Mouse (Mus musculus) myocyte (in vitro differentiated cells): ENCODE measurements around the gene Csf1.

Experiments
- CEBPB ChIP-seq: IDR thresholded peaks from 2 replicates; pipeline ENCODE4 v1.6.1; 2011; ENCODE audit warnings: mild to moderate bottlenecking, moderate library complexity; ENCODE audit not compliant: poor library complexity, insufficient read depth, severe bottlenecking
- E2F4 ChIP-seq: IDR thresholded peaks from one replicate; pipeline ENCODE4 v1.6.1; 2011; ENCODE audit warnings: mild to moderate bottlenecking, control low read depth, moderate library complexity; ENCODE audit not compliant: insufficient read depth
- MAX ChIP-seq: IDR thresholded peaks from one replicate; pipeline ENCODE4 v1.6.1; 2011; ENCODE audit warnings: low read depth, mild to moderate bottlenecking, control low read depth
- MYOD1 ChIP-seq, 3 experiments: IDR thresholded peaks; one replicate each; pipeline ENCODE4 v1.6.1; 2011; ENCODE audit warnings: control low read depth in 2 of 3, low read depth in 2 of 3, mild to moderate bottlenecking in 2 of 3, moderate library complexity in 1 of 3; ENCODE audit not compliant: insufficient read length in 2 of 3, control insufficient read depth in 1 of 3
- MYOG ChIP-seq, 3 experiments: IDR thresholded peaks; one replicate each; pipeline ENCODE4 v1.6.1; 2011; ENCODE audit warnings: control low read depth in 2 of 3, low read depth in 2 of 3, mild to moderate bottlenecking in 2 of 3; ENCODE audit not compliant: insufficient read length in 2 of 3, control insufficient read depth in 1 of 3, insufficient read depth in 1 of 3
- POLR2A ChIP-seq: IDR thresholded peaks from one replicate; pipeline ENCODE4 v1.6.1; 2011; ENCODE audit warnings: low read depth, mild to moderate bottlenecking, control low read depth, moderate library complexity; ENCODE audit not compliant: insufficient read length
- POLR2AphosphoS2 ChIP-seq: IDR thresholded peaks from one replicate; pipeline ENCODE4 v1.6.1; 2011; ENCODE audit warnings: low read depth, control low read depth; ENCODE audit not compliant: insufficient read length
- REST ChIP-seq: IDR thresholded peaks from one replicate; pipeline ENCODE4 v1.6.1; 2011; ENCODE audit warnings: mild to moderate bottlenecking, control low read depth, moderate library complexity; ENCODE audit not compliant: insufficient read depth, insufficient read length
- TCF12 ChIP-seq: IDR thresholded peaks from one replicate; pipeline ENCODE4 v1.6.1; 2011; ENCODE audit warnings: mild to moderate bottlenecking, control low read depth; ENCODE audit not compliant: poor library complexity, insufficient read depth, severe bottlenecking
- TCF3 ChIP-seq: IDR thresholded peaks from one replicate; pipeline ENCODE4 v1.6.1; 2011; ENCODE audit warnings: low read depth, control low read depth; ENCODE audit not compliant: insufficient read length
- USF1 ChIP-seq: IDR thresholded peaks from one replicate; pipeline ENCODE4 v1.6.1; 2011; ENCODE audit warnings: low read depth, mild to moderate bottlenecking, control low read depth, moderate library complexity

GRCm38 (mm10) chr3:107785546-107785945 is 25.3 kb upstream of the Csf1 start:
- TF ChIP-seq MYOD1 (IDR thresholded peaks at IDR 0.05; ENCODE audit: control insufficient read depth in 1 of 3, insufficient read length in 2 of 3, low read depth in 2 of 3) (peak in 1 of 3 experiments; percentile 55), E2F4 (no peak), POLR2A (no peak), TCF3 (no peak), MAX (no peak), CEBPB (no peak), TCF12 (peak; percentile 48), MYOG (IDR thresholded peaks at IDR 0.05; ENCODE audit: control insufficient read depth in 1 of 3, insufficient read depth in 1 of 3, insufficient read length in 2 of 3, low read depth in 2 of 3) (peak in 2 of 3 experiments; percentile 17 to 68), USF1 (no peak), POLR2AphosphoS2 (no peak), REST (no peak)
